Mouse (Mus musculus): ENCODE results near the gene Tuba3b.

DNA sequence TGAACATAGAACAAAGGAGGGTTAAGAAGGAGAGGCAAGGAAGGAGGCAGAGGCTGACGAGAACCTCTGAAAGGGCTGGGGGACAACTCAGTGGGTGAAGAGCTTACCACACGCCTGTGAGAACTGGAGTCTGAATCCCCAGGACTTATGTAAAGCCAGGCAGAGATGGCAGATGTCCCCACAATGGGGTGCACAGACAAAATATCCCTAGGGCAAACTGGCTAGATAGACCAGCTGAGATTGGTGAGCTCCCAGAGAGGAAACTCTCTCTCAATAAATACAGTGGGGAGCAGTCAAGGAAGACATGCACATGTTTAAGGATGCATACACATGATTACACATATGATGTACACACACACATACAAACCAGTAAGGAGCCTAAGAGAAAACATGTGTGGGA lies 11.4 kb upstream of the Tuba3b start:
- TF ChIP-seq CTCF (IDR thresholded peaks at IDR 0.05; ENCODE audit: low read depth, low read length) (no peak), GATA1 (IDR thresholded peaks at IDR 0.05; ENCODE audit: borderline replicate concordance, low read length) (no peak), POLR2AphosphoS5 (IDR thresholded peaks at IDR 0.05; ENCODE audit: insufficient replicate concordance, low read depth, low read length) (no peak), TAL1 (conservative IDR thresholded peaks at IDR 0.05; ENCODE audit: low read depth, low read length) (no peak), GATA2 (IDR thresholded peaks at IDR 0.05; ENCODE audit: borderline replicate concordance, low read depth, low read length) (no peak)
